Mouse (Mus musculus): ENCODE measurements around the gene Nol9. TPM values are rescaled to one million over a fixed set of nuclear protein-coding genes. Genes with fewer than 3 reads are reported as not detected.
A peak's percentile ranks its signal among the peaks of the same experiment; 100 is the strongest.

Gene Nol9
- total RNA-seq, 1 experiment, result 70.1 TPM

DNA sequence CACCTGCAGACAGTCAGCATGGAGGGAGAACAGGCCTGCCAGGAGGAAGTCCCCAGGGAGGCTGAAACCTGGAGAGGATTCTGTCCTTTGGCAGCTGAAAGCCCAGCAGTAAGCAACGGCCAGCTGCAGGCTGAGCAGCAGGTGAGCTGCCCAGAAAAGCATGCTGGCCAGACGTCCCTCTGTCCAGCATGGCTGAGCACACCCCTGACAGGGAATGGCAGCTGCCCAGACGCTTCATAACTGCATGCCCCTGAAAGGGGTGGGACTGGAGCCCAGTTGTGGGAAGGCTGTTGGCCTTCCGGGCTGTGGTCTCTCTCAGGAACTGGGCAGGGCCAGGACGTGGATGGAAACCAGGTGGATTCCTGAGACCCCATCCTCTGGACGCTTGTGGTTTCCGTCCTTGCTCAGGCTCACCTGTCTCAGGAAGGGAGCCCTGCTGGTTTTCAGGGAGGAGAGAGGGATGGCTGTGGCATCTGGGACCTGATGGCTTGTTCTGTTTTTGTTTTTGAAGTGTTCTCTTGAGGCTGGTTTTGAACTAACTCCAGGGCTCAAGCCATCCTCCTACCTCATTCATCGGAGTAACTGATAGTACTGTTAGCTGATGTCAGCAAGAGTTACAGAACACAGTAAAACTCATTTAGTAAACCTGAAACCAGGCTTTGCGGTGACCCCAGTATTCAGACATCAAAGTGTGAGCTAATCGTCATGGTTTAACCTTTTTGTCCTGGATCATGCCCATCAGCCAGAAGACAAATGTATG lies 716 bp upstream of the Nol9 start, which contains the start of gene Tas1r1:
Gene Tas1r1, minus strand, starts transcription at position 344 of the 760 bp plus-strand sequence.
- Histone ChIP-seq H3K4me3 (ENCODE audit: insufficient read depth in 1 of 2, low read depth in 1 of 2, low read length in 2 of 2, poor library complexity in 1 of 2, severe bottlenecking in 1 of 2) (peak within 1 kb of the TSS; percentile 72 to 98), H3K9ac (ENCODE audit: insufficient read depth, low read depth, low read length, poor library complexity, severe bottlenecking) (peak within 1 kb of the TSS; percentile 100), H3K36me3 (ENCODE audit: control insufficient read depth, insufficient read depth, low read length, poor library complexity, severe bottlenecking) (peaks cover 23% of the 10 kb centered on the region), H3K4me1 (ENCODE audit: control insufficient read depth in 2 of 2, insufficient read depth in 2 of 2, low read length in 2 of 2, poor library complexity in 1 of 2) (peaks cover 3 to 32% of the 10 kb centered on the region in 2 experiments; a peak in 2 of 4 replicates), H3K9me3 (ENCODE audit: control insufficient read depth, insufficient read depth, low read depth, low read length) (no peaks in the 10 kb centered on the region), H3K27ac (ENCODE audit: insufficient read depth, low read depth, low read length, poor library complexity, severe bottlenecking) (peak within 1 kb of the TSS; percentile 84)
- no peak for DNase-seq (ENCODE audit: low read depth, low spot score)
- TF ChIP-seq ZNF384 (IDR thresholded peaks at IDR 0.05; ENCODE audit: low read depth, low read length) (no peak), CHD2 (IDR thresholded peaks at IDR 0.05; ENCODE audit: low read depth, low read length) (no peak), HCFC1 (IDR thresholded peaks at IDR 0.05; ENCODE audit: borderline replicate concordance, insufficient read depth, low read length) (no peak), MAFK (IDR thresholded peaks at IDR 0.05; ENCODE audit: insufficient read depth, low read depth, low read length) (no peak), ZC3H11A (IDR thresholded peaks at IDR 0.05; ENCODE audit: borderline replicate concordance, low read depth, low read length) (no peak)
- in situ Hi-C loops (cut with MboI; ENCODE audit: low sequenced_read_pairs in 2 of 2, unreplicated experiment in 2 of 2), result no loop called here

DNA sequence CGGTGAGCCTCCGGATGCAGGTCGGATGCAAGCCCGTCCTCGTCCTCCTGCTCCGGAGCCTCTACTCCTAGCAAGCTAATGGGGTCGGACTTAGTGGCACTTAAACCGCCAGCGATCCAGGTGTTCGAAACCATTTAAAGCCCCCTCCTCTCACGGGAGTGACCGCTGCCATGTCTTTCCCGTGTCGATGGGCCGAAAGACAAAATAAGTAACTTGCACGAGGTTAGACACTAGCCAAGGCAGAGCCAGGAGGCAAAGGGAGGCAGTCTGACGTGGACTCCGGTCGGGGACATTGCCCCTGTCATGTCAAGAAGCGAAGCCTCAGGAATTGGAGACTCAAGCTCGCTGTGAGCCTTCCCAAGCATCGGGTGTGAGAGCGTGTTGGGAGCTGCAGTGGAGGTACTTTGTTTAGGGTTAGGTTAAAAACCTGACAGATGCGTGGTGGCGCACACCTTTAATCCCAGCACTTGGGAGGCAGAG lies 750 bp downstream of the Nol9 start:
- H3K27ac ChIP-seq (ENCODE audit: insufficient read depth, low read depth, low read length, poor library complexity, severe bottlenecking), result peak overlapping the region; percentile 84; the same call in 1 of the 2 replicates
- H3K9ac ChIP-seq (ENCODE audit: insufficient read depth, low read depth, low read length, poor library complexity, severe bottlenecking), result peak overlapping the region; percentile 100
- DNase-seq (ENCODE audit: low read depth, low spot score), result no peak
- H3K4me1 ChIP-seq (ENCODE audit: control insufficient read depth in 2 of 2, insufficient read depth in 2 of 2, low read length in 2 of 2, poor library complexity in 1 of 2), result peaks cover 3 to 36% of the 10 kb centered on the region in 2 experiments; a peak in 2 of 4 replicates
- H3K4me3 ChIP-seq (ENCODE audit: insufficient read depth in 1 of 2, low read depth in 1 of 2, low read length in 2 of 2, poor library complexity in 1 of 2, severe bottlenecking in 1 of 2), result peak overlapping the region; percentile 72 to 98
- peaks cover 36% of the 10 kb centered on the region for H3K36me3 ChIP-seq (ENCODE audit: control insufficient read depth, insufficient read depth, low read length, poor library complexity, severe bottlenecking)
- H3K9me3 ChIP-seq (ENCODE audit: control insufficient read depth, insufficient read depth, low read depth, low read length), result no peaks in the 10 kb centered on the region
- in situ Hi-C loops (cut with MboI; ENCODE audit: low sequenced_read_pairs in 2 of 2, unreplicated experiment in 2 of 2), result no loop called here
- TF ChIP-seq ZNF384 (IDR thresholded peaks at IDR 0.05; ENCODE audit: low read depth, low read length) (no peak), CHD2 (IDR thresholded peaks at IDR 0.05; ENCODE audit: low read depth, low read length) (no peak), ZC3H11A (IDR thresholded peaks at IDR 0.05; ENCODE audit: borderline replicate concordance, low read depth, low read length) (no peak), HCFC1 (IDR thresholded peaks at IDR 0.05; ENCODE audit: borderline replicate concordance, insufficient read depth, low read length) (no peak), MAFK (IDR thresholded peaks at IDR 0.05; ENCODE audit: insufficient read depth, low read depth, low read length) (no peak)

DNA sequence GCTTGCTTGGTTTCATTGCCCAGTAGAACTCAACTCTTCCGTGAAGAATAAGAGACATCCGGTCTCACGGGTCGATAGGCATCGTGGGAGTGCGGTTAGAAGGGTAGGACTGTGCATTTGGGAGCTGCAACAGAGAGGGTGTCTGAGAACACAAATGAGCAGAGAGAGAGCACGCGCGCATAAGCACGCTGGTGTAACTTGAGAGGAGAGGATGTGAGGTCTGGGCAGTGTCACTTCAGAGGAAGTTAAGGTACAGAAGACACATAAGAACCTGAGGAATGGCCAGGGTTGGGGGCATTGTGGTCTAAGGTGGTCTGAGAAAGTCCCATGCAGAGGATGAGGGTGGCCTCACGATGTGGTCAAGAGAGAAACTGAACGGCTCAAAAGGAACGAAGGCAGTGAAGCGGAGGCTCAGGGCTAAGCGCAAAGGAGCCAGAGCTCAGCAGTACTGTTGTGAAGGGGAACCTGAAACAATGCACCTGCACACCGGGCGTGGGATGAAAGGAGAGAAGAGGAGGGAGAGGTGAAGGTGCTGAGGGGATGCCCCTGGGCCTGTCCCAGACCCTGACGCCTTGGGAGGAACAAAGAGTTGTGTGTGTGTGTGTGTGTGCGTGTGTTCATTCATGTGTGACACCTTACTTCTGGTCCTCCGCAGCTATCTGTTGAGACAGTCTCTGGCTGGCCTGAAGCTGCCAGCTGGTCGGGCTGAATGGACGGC lies 3.0 kb downstream of the Nol9 start:
- no peak for DNase-seq (ENCODE audit: low read depth, low spot score)
- Histone ChIP-seq H3K9ac (ENCODE audit: insufficient read depth, low read depth, low read length, poor library complexity, severe bottlenecking) (no peak overlapping the region), H3K36me3 (ENCODE audit: control insufficient read depth, insufficient read depth, low read length, poor library complexity, severe bottlenecking) (peaks cover 53% of the 10 kb centered on the region), H3K4me1 (ENCODE audit: control insufficient read depth in 2 of 2, insufficient read depth in 2 of 2, low read length in 2 of 2, poor library complexity in 1 of 2) (peaks cover 3 to 34% of the 10 kb centered on the region in 2 experiments; a peak in 2 of 4 replicates), H3K9me3 (ENCODE audit: control insufficient read depth, insufficient read depth, low read depth, low read length) (no peaks in the 10 kb centered on the region), H3K27ac (ENCODE audit: insufficient read depth, low read depth, low read length, poor library complexity, severe bottlenecking) (no peak overlapping the region), H3K4me3 (ENCODE audit: insufficient read depth in 1 of 2, low read depth in 1 of 2, low read length in 2 of 2, poor library complexity in 1 of 2, severe bottlenecking in 1 of 2) (no peak overlapping the region)
- TF ChIP-seq CHD2 (IDR thresholded peaks at IDR 0.05; ENCODE audit: low read depth, low read length), result no peak
- no peak for TF ChIP-seq HCFC1 (IDR thresholded peaks at IDR 0.05; ENCODE audit: borderline replicate concordance, insufficient read depth, low read length)
- TF ChIP-seq MAFK (IDR thresholded peaks at IDR 0.05; ENCODE audit: insufficient read depth, low read depth, low read length), result no peak
- no peak for TF ChIP-seq ZNF384 (IDR thresholded peaks at IDR 0.05; ENCODE audit: low read depth, low read length)
- TF ChIP-seq ZC3H11A (IDR thresholded peaks at IDR 0.05; ENCODE audit: borderline replicate concordance, low read depth, low read length), result no peak
- in situ Hi-C loops (cut with MboI; ENCODE audit: low sequenced_read_pairs in 2 of 2, unreplicated experiment in 2 of 2), result no loop called here

GRCm38 (mm10) chr4:152043171-152043570 lies 4.0 kb downstream of the Nol9 start:
- Histone ChIP-seq H3K36me3 (ENCODE audit: control insufficient read depth, insufficient read depth, low read length, poor library complexity, severe bottlenecking) (peaks cover 64% of the 10 kb centered on the region), H3K4me1 (ENCODE audit: control insufficient read depth in 2 of 2, insufficient read depth in 2 of 2, low read length in 2 of 2, poor library complexity in 1 of 2) (peaks cover 3 to 28% of the 10 kb centered on the region in 2 experiments; a peak in 2 of 4 replicates), H3K4me3 (ENCODE audit: insufficient read depth in 1 of 2, low read depth in 1 of 2, low read length in 2 of 2, poor library complexity in 1 of 2, severe bottlenecking in 1 of 2) (no peak overlapping the region), H3K9ac (ENCODE audit: insufficient read depth, low read depth, low read length, poor library complexity, severe bottlenecking) (no peak overlapping the region; the same call in 1 of the 2 replicates), H3K9me3 (ENCODE audit: control insufficient read depth, insufficient read depth, low read depth, low read length) (no peaks in the 10 kb centered on the region), H3K27ac (ENCODE audit: insufficient read depth, low read depth, low read length, poor library complexity, severe bottlenecking) (no peak overlapping the region)
- in situ Hi-C loops (cut with MboI; ENCODE audit: low sequenced_read_pairs in 2 of 2, unreplicated experiment in 2 of 2), result no loop called here
- DNase-seq (ENCODE audit: low read depth, low spot score), result no peak
- TF ChIP-seq ZNF384 (IDR thresholded peaks at IDR 0.05; ENCODE audit: low read depth, low read length) (no peak), MAFK (IDR thresholded peaks at IDR 0.05; ENCODE audit: insufficient read depth, low read depth, low read length) (no peak), HCFC1 (IDR thresholded peaks at IDR 0.05; ENCODE audit: borderline replicate concordance, insufficient read depth, low read length) (no peak), ZC3H11A (IDR thresholded peaks at IDR 0.05; ENCODE audit: borderline replicate concordance, low read depth, low read length) (no peak), CHD2 (IDR thresholded peaks at IDR 0.05; ENCODE audit: low read depth, low read length) (no peak)
